Mouse (Mus musculus): ENCODE measurements around the gene Pik3cb.

- no peak for TF ChIP-seq GATA1 (IDR thresholded peaks at IDR 0.05; ENCODE audit: borderline replicate concordance, low read length)
- no peak for TF ChIP-seq FLI1 (IDR thresholded peaks at IDR 0.05; ENCODE audit: low read length)
Observed at GRCm38 (mm10) chr9:99080657-99081056, 59.8 kb downstream of the Pik3cb start.
